Mouse (Mus musculus) liver, postnatal 0 days (tissue): ENCODE results near the gene Mia. TPM values are rescaled to one million over a fixed set of nuclear protein-coding genes. Genes with fewer than 3 reads are reported as not detected.

ENCODE experiments used
- ATAC-seq: fragments of 200-750 bp; cut with Nextera tagmentation; 2 replicates; pipeline ENCODE4 v1.8.0; 2017; ENCODE audit warnings: mild to moderate bottlenecking, moderate library complexity
- DNase-seq: peaks from one replicate; pipeline ENCODE4 v3.0.0-alpha.2; 2016
- H3K27ac ChIP-seq: fragments of 300-500 bp; sonication (generic); 2 replicates; pipeline ENCODE4 v1.5.1; 2014; ENCODE audit warnings: antibody characterized with exemption, moderate library complexity, mild to moderate bottlenecking, low read depth
- H3K27me3 ChIP-seq: fragments of 300-500 bp; sonication (generic); 2 replicates; pipeline ENCODE4 v1.6.1; 2014; ENCODE audit warnings: low read length, control low read depth, mixed read lengths; ENCODE audit not compliant: insufficient read depth
- H3K36me3 ChIP-seq: fragments of 300-500 bp; sonication (generic); replicated peaks from 2 replicates; pipeline ENCODE4 v1.6.1; 2014; ENCODE audit warnings: mild to moderate bottlenecking, control low read depth, low read length, moderate library complexity, mixed read lengths; ENCODE audit not compliant: insufficient read depth
- H3K4me1 ChIP-seq: fragments of 300-500 bp; sonication (generic); 2 replicates; pipeline ENCODE4 v1.6.1; 2014; ENCODE audit warnings: antibody characterized with exemption, mild to moderate bottlenecking, control low read depth; ENCODE audit not compliant: insufficient read depth
- H3K4me2 ChIP-seq: fragments of 300-500 bp; sonication (generic); 2 replicates; pipeline ENCODE4 v1.6.1; 2014; ENCODE audit warnings: low read depth, mild to moderate bottlenecking, low read length, moderate library complexity, mixed read lengths
- H3K4me3 ChIP-seq: fragments of 300-500 bp; sonication (generic); 2 replicates; pipeline ENCODE4 v1.5.1; 2014; ENCODE audit warnings: low read depth, low read length
- H3K9ac ChIP-seq: fragments of 300-500 bp; sonication (generic); replicated peaks from 2 replicates; pipeline ENCODE4 v1.6.1; 2014; ENCODE audit warnings: mild to moderate bottlenecking, moderate library complexity
- H3K9me3 ChIP-seq: fragments of 300-500 bp; sonication (generic); 2 replicates; pipeline ENCODE4 v1.6.1; 2016; ENCODE audit warnings: mild to moderate bottlenecking, control low read depth, low read length, mixed read lengths
- CTCF ChIP-seq: sonication (generic); IDR thresholded peaks from 2 replicates; pipeline ENCODE4 v1.5.1; 2016; ENCODE audit warnings: antibody characterized with exemption, low read depth
- EP300 ChIP-seq: IDR thresholded peaks from 2 replicates; pipeline ENCODE4 v1.6.1; 2016; ENCODE audit warnings: antibody characterized with exemption, low read depth, mild to moderate bottlenecking
- WGBS: fragments of 180-500 bp; shearing (Covaris S2); extraction: QIAGEN DNeasy Blood & Tissue Kit; methylation state at CpG from one replicate; pipeline ENCODE4 v1.1.7; 2014; ENCODE audit not compliant: insufficient replicate concordance; 5-methylcytosine and 5-hydroxymethylcytosine counted together
- polyA plus RNA-seq: library from polyadenylated mRNA; unstranded; fragments of >200 nt; fragmentation: Nextera tagmentation; extraction: Ambion mirVana; gene quantifications from 2 replicates; pipeline ENCODE4 v1.2.1, GENCODE M21; 2015

The Mia gene
- polyA plus RNA-seq, 1 experiment from 2014 or later, result 0.99 TPM

DNA sequence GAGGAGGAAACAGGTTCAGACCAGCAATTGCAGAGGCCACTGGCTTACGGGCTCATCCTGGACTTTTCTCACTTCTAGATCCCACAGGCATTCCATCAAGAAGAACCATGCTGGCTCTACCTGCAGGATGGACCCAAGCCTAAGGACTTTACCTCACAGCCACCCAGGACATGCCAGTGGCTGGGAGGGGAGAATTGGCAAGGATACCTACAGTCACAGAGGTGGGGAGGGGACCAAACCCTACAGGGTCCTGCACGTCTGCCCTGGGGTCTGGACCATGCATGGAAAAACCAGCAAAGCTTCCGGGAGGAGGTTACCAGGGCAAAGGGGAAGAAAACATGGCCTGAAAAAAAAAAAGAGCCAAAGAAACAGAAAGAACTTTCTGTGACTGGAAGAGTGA, 10.0 kb downstream of the Mia start:
- DNase-seq, result no peak
- TF ChIP-seq EP300 (no peak), CTCF (no peak)
- no peak overlapping the region for H3K4me3 ChIP-seq
- no peak overlapping the region for H3K27ac ChIP-seq
- peaks cover 15% of the 10 kb centered on the region for H3K4me1 ChIP-seq
- H3K9ac ChIP-seq, result no peak overlapping the region
- WGBS, result 76% methylated on average over 3 of the region's 3 CpGs
- H3K9me3 ChIP-seq, result no peaks in the 10 kb centered on the region
- H3K27me3 ChIP-seq, result no peaks in the 10 kb centered on the region
- ATAC-seq, result no peak
- peaks cover 22% of the 10 kb centered on the region for H3K36me3 ChIP-seq
- no peak overlapping the region for H3K4me2 ChIP-seq

DNA sequence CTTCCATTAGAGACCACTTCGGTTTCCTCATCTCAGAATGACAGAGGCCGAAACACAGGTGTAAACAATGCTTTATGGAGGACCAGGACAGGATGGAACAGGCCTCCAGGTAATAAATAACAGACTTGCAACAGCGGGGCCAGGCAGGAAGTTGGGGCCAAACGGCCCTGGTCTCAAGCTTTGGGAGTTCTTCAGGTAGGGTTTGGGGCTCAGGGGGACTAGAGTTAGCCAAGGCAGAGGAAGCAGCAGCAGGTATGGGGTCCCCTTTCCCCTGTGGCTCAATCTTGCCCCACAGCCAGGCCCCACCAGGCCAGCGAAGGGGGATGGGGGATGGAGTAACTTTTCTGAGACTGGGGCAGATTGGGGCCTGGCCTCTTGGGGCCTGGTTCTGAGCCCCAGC, 12.6 kb downstream of the Mia start:
- no peaks in the 10 kb centered on the region for H3K27me3 ChIP-seq
- H3K4me2 ChIP-seq, result peak overlapping the region; percentile 61
- H3K4me1 ChIP-seq, result peaks cover 37% of the 10 kb centered on the region
- H3K36me3 ChIP-seq, result peaks cover 19% of the 10 kb centered on the region
- ATAC-seq, result no peak
- 68% methylated on average over 5 of the region's 5 CpGs for WGBS
- H3K4me3 ChIP-seq, result no peak overlapping the region
- TF ChIP-seq CTCF, result no peak
- no peak for TF ChIP-seq EP300
- no peak for DNase-seq
- peak overlapping the region; percentile 97 for H3K27ac ChIP-seq
- H3K9me3 ChIP-seq, result no peaks in the 10 kb centered on the region
- peak overlapping the region; percentile 54 for H3K9ac ChIP-seq

DNA sequence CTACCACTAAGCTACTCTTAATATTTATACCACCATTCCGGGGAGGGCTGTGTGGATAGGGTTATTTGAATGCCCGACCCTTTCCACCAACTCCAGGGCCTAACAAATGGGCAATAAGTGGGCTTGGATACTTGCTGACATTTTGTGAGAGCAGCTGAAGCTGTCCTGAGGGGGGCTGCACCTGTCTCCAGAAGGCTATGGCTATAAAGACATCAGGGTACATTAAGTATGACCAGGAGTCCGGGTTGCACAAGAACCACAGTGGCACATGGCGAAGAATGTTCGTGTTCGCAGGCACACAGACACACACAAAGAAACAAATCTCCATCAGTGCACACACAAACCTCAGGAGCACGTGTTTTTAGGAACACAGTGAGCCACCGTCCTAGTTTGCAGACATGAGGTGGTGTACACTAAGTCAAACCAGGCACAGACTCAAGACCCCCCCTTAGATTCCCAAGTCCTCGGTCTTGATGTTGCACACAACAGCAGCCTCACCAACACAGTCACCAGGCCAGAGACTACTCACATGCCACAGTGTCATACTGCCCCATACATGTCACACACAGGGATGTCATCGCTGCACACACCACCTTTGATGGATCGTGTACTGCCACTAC, 13.4 kb downstream of the Mia start:
- TF ChIP-seq EP300 (no peak), CTCF (no peak)
- peaks cover 43% of the 10 kb centered on the region for H3K4me1 ChIP-seq
- peak overlapping the region; percentile 82 for H3K9ac ChIP-seq

DNA sequence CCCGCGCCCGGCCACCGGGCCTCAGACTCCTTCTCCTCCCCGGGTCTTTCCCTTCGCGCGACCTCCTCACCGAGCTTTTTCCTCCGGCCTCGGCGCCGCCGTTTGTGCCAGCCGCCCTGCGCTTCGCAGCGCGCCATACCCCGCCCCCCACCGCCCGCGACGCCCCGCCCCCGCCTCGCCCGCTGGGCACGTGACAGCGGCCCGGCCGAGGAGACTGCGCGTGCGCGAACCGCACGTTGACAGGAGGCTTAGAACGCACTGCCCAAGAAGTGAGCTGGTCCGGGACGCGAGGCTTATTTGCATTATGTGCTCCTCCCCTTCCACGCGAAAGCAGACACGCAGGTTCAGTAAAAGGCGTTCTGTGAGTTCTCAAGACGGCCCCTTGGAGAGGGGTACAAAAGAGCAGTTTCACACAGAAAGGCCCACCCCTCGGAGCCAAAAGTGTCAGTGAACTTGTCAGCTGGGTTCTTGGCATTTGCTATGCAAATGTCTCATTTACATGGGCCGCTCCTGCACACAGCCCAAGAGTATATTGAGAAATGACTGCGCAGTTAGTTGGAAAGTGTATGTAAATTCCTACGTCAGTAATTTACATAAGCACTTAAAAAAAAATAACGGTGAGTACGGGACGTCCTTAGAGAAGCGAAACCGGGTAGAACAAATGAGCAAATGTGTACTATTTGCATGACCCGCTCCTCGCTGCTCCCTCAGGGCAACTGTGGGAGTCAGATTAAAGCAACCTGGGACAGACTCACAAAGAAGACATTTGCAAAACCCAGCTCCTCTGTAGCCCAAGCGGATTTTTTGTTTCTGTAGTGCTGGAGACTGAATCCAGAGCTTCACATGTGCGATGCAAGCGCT, 14.1 kb downstream of the Mia start, which contains the start of gene Egln2:
Gene Egln2 (minus strand): TSS at position 189 of the 861 bp plus-strand sequence.
- peak within 1 kb of the TSS; percentile 61 for H3K4me2 ChIP-seq
- peak; percentile 79 for ATAC-seq
- peak within 1 kb of the TSS; percentile 82 for H3K9ac ChIP-seq
- peak within 1 kb of the TSS; percentile 97 for H3K27ac ChIP-seq
- no peaks in the 10 kb centered on the region for H3K27me3 ChIP-seq
- H3K4me1 ChIP-seq, result peaks cover 43% of the 10 kb centered on the region
- peak; percentile 94 for TF ChIP-seq EP300
- TF ChIP-seq CTCF, result no peak
- peak within 1 kb of the TSS; percentile 68 for H3K4me3 ChIP-seq
- DNase-seq, result peak; percentile 98
- H3K36me3 ChIP-seq, result peaks cover 10% of the 10 kb centered on the region
- WGBS, result 1% methylated on average over 61 of the region's 61 CpGs
- H3K9me3 ChIP-seq, result no peaks in the 10 kb centered on the region

More for the DNA sequence above, 13.4 kb downstream of the Mia start:
- Histone ChIP-seq H3K27me3 (no peaks in the 10 kb centered on the region), H3K4me2 (peak overlapping the region; percentile 61), H3K4me3 (peak overlapping the region; percentile 68), H3K9me3 (no peaks in the 10 kb centered on the region), H3K36me3 (peaks cover 16% of the 10 kb centered on the region), H3K27ac (peak overlapping the region; percentile 97)
- WGBS, result 57% methylated on average over 11 of the region's 11 CpGs
- DNase-seq (no peak), ATAC-seq (no peak)

DNA sequence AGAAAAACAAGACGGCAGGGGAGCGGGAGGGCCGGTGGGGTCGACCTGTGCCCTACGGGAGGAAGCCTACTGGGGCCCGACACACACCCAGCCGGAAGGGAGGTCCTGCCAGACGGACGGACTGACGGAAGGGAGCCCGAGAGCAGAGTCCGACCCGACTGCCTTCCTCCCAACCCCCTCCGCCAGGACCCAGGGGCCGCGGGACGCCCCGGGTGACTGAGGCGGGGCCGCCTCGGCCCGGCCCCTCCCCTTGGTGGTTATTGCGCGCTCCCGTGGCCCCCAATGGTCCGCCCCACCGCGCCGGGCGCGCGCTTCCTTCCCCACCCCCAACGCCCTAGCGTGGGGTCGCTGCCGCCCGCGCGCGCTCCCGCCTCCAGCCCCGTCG, 14.7 kb downstream of the Mia start:
- H3K4me3 ChIP-seq, result peak overlapping the region; percentile 68
- WGBS, result 0% methylated on average over 19 of the region's 43 CpGs
- peak overlapping the region; percentile 61 for H3K4me2 ChIP-seq
- peak overlapping the region; percentile 97 for H3K27ac ChIP-seq
- H3K9me3 ChIP-seq, result no peaks in the 10 kb centered on the region
- peaks cover 13% of the 10 kb centered on the region for H3K36me3 ChIP-seq
- H3K27me3 ChIP-seq, result no peaks in the 10 kb centered on the region
- DNase-seq (peak; percentile 91), ATAC-seq (peak; percentile 76)
- no peak for TF ChIP-seq CTCF
- no peak for TF ChIP-seq EP300
- peak overlapping the region; percentile 82 for H3K9ac ChIP-seq
- H3K4me1 ChIP-seq, result peaks cover 47% of the 10 kb centered on the region

DNA sequence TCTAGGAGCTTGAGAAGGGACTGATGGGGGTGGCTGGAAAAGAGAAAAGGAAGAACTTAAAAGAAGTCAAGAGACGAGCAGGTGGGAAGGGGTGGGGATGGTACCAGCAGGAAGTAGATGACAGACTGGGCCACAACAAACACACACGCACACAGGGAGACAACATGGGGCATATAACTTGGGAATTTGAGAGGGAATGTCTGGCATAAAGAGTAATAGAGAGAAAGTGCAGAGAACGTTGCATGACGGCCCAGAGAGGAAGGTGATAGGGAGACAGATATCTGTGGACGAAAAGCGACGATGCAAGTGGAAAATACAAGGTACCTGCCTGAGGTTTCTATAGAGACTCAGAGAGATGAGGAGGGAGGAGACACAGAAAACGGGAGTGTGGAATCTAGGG, 15.3 kb downstream of the Mia start:
- peak overlapping the region; percentile 61 for H3K4me2 ChIP-seq
- peaks cover 14% of the 10 kb centered on the region for H3K36me3 ChIP-seq
- ATAC-seq (no peak), DNase-seq (no peak)
- no peaks in the 10 kb centered on the region for H3K27me3 ChIP-seq
- no peak for TF ChIP-seq EP300
- no peak for TF ChIP-seq CTCF
- peak overlapping the region; percentile 82 for H3K9ac ChIP-seq
- no peaks in the 10 kb centered on the region for H3K9me3 ChIP-seq
- peaks cover 52% of the 10 kb centered on the region for H3K4me1 ChIP-seq
- H3K4me3 ChIP-seq, result peak overlapping the region; percentile 68
- 4% methylated on average over 8 of the region's 8 CpGs for WGBS
- peak overlapping the region; percentile 97 for H3K27ac ChIP-seq
